Mouse (Mus musculus): Measurements from ENCODE around the gene Pgm2l1. TPM values are rescaled to one million over a fixed set of nuclear protein-coding genes. Genes with fewer than 3 reads are reported as not detected.
A peak's percentile ranks its signal among the peaks of the same experiment; 100 is the strongest.

Gene Pgm2l1
- polyA plus RNA-seq, 1 experiment from 2014 or later = 2.5 TPM

DNA sequence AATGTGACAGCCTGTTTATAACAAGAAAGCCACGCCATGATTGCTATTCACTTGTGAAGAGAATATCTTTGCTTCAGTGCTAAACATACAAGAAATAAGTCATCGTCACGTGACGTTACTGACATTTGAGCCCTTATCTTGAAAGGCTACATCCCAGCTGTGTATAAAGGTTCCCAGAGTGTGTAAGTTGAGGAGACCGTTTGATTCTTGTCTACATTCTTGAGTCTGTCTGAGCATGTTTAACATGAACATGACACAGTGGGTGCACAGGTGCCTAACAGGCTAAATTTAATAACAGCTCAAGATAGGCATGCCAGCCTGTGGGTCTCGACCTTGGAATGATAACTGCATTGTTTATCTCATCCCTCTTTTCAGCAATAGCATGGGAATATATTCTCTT lies 47.3 kb downstream of the Pgm2l1 start:
- H3K4me3 ChIP-seq (replicated peaks; ENCODE audit: low read length) = no peak overlapping the region
- H3K9ac ChIP-seq (ENCODE audit: low read length) = no peak overlapping the region
- 55% methylated on average over 6 of the region's 6 CpGs for WGBS
- no peaks in the 10 kb centered on the region for H3K9me3 ChIP-seq (replicated peaks; ENCODE audit: control insufficient read depth, low read length)
- no peaks in the 10 kb centered on the region for H3K36me3 ChIP-seq (ENCODE audit: control insufficient read depth, insufficient read depth, low read length)
- no peaks in the 10 kb centered on the region for H3K27me3 ChIP-seq (ENCODE audit: control insufficient read depth, insufficient read depth, low read length)
- no peak overlapping the region for H3K27ac ChIP-seq (ENCODE audit: low read length)
- no peaks in the 10 kb centered on the region for H3K4me1 ChIP-seq (ENCODE audit: control insufficient read depth, insufficient read depth, low read length)
- ATAC-seq (ENCODE audit: insufficient read depth, low FRiP score) = no peak
- no peak overlapping the region for H3K4me2 ChIP-seq (ENCODE audit: low read depth, low read length)

DNA sequence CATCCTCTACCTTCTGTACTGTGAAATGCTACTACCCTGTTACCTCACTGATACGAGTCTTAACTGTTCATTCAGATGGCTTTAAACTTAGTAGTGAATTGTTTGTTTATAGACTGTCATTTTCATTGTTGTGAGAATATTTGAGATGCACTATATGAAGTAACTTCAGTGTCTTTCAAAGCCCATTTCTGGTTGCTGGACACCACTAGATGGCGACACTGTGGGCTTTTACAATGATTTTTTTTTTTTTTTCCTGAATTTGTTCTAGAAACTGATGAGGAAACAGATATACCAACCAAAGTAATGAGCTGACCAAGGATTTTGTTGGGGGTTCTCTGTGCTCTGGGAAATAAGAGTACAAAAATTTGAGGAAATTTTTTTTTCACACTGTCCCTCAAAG lies 49.2 kb downstream of the Pgm2l1 start:
- no peak for ATAC-seq (ENCODE audit: insufficient read depth, low FRiP score)
- Histone ChIP-seq H3K4me1 (ENCODE audit: control insufficient read depth, insufficient read depth, low read length) (no peaks in the 10 kb centered on the region), H3K4me2 (ENCODE audit: low read depth, low read length) (no peak overlapping the region), H3K9me3 (replicated peaks; ENCODE audit: control insufficient read depth, low read length) (no peaks in the 10 kb centered on the region), H3K27ac (ENCODE audit: low read length) (no peak overlapping the region), H3K27me3 (ENCODE audit: control insufficient read depth, insufficient read depth, low read length) (no peaks in the 10 kb centered on the region), H3K9ac (ENCODE audit: low read length) (no peak overlapping the region), H3K36me3 (ENCODE audit: control insufficient read depth, insufficient read depth, low read length) (no peaks in the 10 kb centered on the region), H3K4me3 (replicated peaks; ENCODE audit: low read length) (no peak overlapping the region)
- WGBS = 47% methylated on average over 2 of the region's 2 CpGs

DNA sequence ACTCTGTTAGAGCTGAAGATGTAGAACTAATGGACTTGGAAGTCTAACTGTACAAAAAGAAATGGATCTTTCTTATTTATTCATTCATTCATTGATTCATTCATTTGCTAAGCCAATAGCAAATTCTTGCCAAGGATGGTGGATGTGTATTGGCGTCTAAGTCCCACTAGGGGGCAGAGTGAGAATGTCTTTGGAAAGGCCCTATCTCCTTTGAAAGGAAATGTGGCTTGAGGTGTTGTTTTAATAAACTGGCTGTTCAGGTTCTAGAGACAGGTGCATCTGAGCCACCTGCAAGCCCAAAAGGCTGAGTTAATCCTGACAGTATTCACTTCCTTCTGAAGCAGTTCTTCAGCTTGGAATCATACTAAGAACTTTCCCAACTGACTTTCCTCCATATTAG lies 52.6 kb downstream of the Pgm2l1 start:
- no peak overlapping the region for H3K27ac ChIP-seq (ENCODE audit: low read length)
- H3K9me3 ChIP-seq (replicated peaks; ENCODE audit: control insufficient read depth, low read length) = no peaks in the 10 kb centered on the region
- no peak overlapping the region for H3K9ac ChIP-seq (ENCODE audit: low read length)
- 0% methylated on average over 1 of the region's 1 CpGs for WGBS
- H3K4me3 ChIP-seq (replicated peaks; ENCODE audit: low read length) = no peak overlapping the region
- peaks cover 4% of the 10 kb centered on the region; the same call in 1 of the 2 replicates for H3K27me3 ChIP-seq (ENCODE audit: control insufficient read depth, insufficient read depth, low read length)
- no peak for ATAC-seq (ENCODE audit: insufficient read depth, low FRiP score)
- no peaks in the 10 kb centered on the region for H3K4me1 ChIP-seq (ENCODE audit: control insufficient read depth, insufficient read depth, low read length)
- no peaks in the 10 kb centered on the region for H3K36me3 ChIP-seq (ENCODE audit: control insufficient read depth, insufficient read depth, low read length)
- no peak overlapping the region for H3K4me2 ChIP-seq (ENCODE audit: low read depth, low read length)

DNA sequence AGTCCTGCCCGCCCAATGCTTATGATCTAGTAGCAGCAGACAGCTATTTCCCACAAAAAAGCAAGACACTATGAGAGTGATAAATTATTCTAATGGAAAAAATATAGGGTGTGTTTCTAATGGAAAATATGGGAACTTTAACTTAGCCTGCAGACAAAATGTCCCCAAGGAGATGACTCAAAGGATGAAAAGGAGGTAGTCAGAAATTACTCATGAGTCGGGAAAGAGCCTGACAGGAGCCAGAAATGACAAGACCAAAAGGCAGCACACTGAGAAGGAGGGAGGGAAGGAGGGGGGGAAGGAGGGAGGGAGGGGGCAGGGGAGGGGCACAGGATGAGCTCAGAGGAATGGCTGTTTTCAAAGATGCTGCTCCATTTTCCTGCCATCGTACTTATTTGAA lies 54.4 kb downstream of the Pgm2l1 start:
- peaks cover 4% of the 10 kb centered on the region; the same call in 1 of the 2 replicates for H3K27me3 ChIP-seq (ENCODE audit: control insufficient read depth, insufficient read depth, low read length)
- H3K4me3 ChIP-seq (replicated peaks; ENCODE audit: low read length) = no peak overlapping the region
- H3K9me3 ChIP-seq (replicated peaks; ENCODE audit: control insufficient read depth, low read length) = no peaks in the 10 kb centered on the region
- H3K36me3 ChIP-seq (ENCODE audit: control insufficient read depth, insufficient read depth, low read length) = no peaks in the 10 kb centered on the region
- H3K4me1 ChIP-seq (ENCODE audit: control insufficient read depth, insufficient read depth, low read length) = no peaks in the 10 kb centered on the region
- H3K9ac ChIP-seq (ENCODE audit: low read length) = no peak overlapping the region
- ATAC-seq (ENCODE audit: insufficient read depth, low FRiP score) = no peak
- WGBS = 54% methylated on average over 3 of the region's 3 CpGs
- no peak overlapping the region for H3K4me2 ChIP-seq (ENCODE audit: low read depth, low read length)
- no peak overlapping the region for H3K27ac ChIP-seq (ENCODE audit: low read length)

DNA sequence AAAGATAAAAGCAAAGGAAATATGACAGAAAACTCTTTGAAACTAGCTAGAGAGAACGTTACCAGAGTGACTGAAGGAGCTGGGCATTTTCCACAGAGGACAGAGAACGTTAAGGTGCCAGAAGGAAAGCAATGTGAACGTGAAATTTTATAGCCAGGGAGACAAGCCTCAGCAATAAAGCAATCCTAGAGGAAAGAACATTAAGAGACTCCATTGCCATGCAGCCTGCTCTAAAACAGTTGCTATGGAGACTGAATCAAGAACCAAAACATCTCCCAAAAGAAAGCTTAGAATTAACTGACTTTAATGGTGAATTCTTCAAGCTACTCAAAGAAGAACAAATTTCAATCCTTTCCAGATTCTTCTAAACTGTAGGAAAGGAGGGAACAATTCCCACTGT lies 56.1 kb downstream of the Pgm2l1 start:
- no peaks in the 10 kb centered on the region for H3K9me3 ChIP-seq (replicated peaks; ENCODE audit: control insufficient read depth, low read length)
- peaks cover 7% of the 10 kb centered on the region for H3K4me1 ChIP-seq (ENCODE audit: control insufficient read depth, insufficient read depth, low read length)
- H3K4me3 ChIP-seq (replicated peaks; ENCODE audit: low read length) = no peak overlapping the region
- H3K4me2 ChIP-seq (ENCODE audit: low read depth, low read length) = no peak overlapping the region
- WGBS = 55% methylated on average over 3 of the region's 3 CpGs
- H3K27me3 ChIP-seq (ENCODE audit: control insufficient read depth, insufficient read depth, low read length) = peaks cover 4% of the 10 kb centered on the region; the same call in 1 of the 2 replicates
- no peak overlapping the region for H3K9ac ChIP-seq (ENCODE audit: low read length)
- no peak overlapping the region for H3K27ac ChIP-seq (ENCODE audit: low read length)
- H3K36me3 ChIP-seq (ENCODE audit: control insufficient read depth, insufficient read depth, low read length) = no peaks in the 10 kb centered on the region
- ATAC-seq (ENCODE audit: insufficient read depth, low FRiP score) = no peak

DNA sequence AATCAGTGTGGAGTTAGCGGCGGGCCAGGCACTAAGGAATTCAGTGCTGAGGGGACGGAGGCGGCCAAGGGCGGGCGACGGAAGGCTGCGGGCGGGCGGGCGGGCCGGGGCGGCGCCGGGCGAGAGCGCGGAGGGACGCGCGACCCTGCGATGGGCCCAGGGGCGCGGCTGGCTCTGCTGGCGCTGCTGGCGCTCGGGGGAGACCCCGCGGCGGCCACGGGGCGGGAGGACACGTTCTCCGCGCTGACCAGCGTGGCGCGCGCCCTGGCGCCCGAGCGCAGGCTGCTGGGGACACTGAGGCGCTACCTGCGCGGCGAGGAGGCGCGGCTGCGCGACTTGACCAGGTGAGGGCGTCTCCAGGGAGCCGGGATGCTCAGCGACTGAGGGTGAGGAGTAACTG lies 58.2 kb downstream of the Pgm2l1 start, which contains the start of gene P4ha3:
Gene P4ha3 (plus strand): TSS at position 138 of the 400 bp plus-strand sequence.
- H3K4me2 ChIP-seq (ENCODE audit: low read depth, low read length) = peak within 1 kb of the TSS; percentile 85
- ATAC-seq (ENCODE audit: insufficient read depth, low FRiP score) = peak; percentile 20; the same call in 1 of the 2 replicates
- H3K9ac ChIP-seq (ENCODE audit: low read length) = peak within 1 kb of the TSS; percentile 74
- H3K27me3 ChIP-seq (ENCODE audit: control insufficient read depth, insufficient read depth, low read length) = peaks cover 4% of the 10 kb centered on the region; the same call in 1 of the 2 replicates
- peaks cover 17% of the 10 kb centered on the region for H3K4me1 ChIP-seq (ENCODE audit: control insufficient read depth, insufficient read depth, low read length)
- peak within 1 kb of the TSS; percentile 50 for H3K4me3 ChIP-seq (replicated peaks; ENCODE audit: low read length)
- H3K36me3 ChIP-seq (ENCODE audit: control insufficient read depth, insufficient read depth, low read length) = no peaks in the 10 kb centered on the region
- H3K9me3 ChIP-seq (replicated peaks; ENCODE audit: control insufficient read depth, low read length) = no peaks in the 10 kb centered on the region
- H3K27ac ChIP-seq (ENCODE audit: low read length) = no peak within 1 kb of the TSS
- WGBS = under 1% methylated on average over 51 of the region's 53 CpGs

DNA sequence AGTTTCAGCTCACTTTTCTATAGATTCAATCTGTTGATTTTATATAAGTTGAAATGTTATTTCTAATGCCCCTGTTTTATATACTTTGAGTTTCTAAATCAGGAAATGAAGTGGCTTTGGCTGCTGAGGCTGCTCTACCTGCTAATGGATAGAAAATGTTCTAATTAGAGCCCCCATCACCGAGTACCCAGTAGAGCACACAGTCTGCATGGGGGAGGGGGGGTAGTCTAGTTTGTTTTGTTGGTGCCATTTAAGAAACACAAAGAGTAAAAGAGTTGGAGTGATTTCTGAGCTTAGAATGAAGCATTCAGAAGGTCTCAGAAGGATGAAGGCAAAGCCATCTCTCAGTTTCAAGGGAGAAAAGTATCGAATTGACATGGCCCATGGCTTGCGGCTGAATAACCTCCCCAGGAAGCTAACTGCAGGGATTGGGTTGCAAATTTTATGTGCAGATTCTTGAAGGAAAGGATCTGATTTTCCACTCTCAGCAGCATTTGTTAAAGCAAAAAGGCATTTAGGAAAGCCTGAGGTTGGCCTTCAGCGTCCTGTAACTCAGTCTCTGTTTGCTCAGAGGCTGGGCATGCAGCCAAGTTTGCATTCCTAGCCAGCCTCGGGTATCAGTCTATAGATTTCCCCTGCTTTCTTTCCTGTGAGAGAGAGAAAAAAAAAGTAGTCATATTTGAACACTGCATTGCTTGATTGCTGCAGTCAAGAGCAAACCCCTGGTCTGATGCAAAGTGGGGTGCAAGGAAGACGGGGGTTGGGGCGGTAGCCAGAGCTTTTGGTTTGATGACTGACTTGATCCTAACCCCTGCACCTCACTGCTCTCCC lies 60.8 kb downstream of the Pgm2l1 start:
- Histone ChIP-seq H3K4me1 (ENCODE audit: control insufficient read depth, insufficient read depth, low read length) (peaks cover 17% of the 10 kb centered on the region), H3K27ac (ENCODE audit: low read length) (peak overlapping the region; percentile 89), H3K4me2 (ENCODE audit: low read depth, low read length) (peak overlapping the region; percentile 47), H3K4me3 (replicated peaks; ENCODE audit: low read length) (peak overlapping the region; percentile 21), H3K36me3 (ENCODE audit: control insufficient read depth, insufficient read depth, low read length) (no peaks in the 10 kb centered on the region), H3K27me3 (ENCODE audit: control insufficient read depth, insufficient read depth, low read length) (peaks cover 4% of the 10 kb centered on the region; the same call in 1 of the 2 replicates), H3K9ac (ENCODE audit: low read length) (peak overlapping the region; percentile 50), H3K9me3 (replicated peaks; ENCODE audit: control insufficient read depth, low read length) (0 out of 2 replicates have a peak, but pooled peaks cover 3% of the 10 kb centered on the region)
- WGBS = 6% methylated on average over 7 of the region's 7 CpGs
- ATAC-seq (ENCODE audit: insufficient read depth, low FRiP score) = peak; percentile 90

DNA sequence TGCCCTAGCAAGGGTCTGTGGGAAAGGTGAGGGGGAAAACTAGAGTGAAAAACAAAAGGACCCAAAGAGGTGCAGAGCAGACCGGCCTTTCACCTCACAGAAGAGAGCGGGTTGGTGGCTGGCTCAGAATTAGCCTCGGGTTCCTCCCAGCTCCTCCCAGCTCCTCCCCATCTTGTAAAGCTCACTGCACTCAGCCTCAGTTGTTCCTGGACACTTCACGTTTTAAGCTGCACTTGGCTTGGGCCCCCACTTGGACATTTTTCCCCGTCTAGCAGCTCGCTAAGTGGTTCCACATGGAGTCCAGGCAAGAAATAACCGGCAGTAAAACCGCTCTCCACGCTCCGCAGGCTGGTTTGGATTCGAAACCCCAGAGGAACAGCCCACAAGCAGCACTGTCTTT lies 61.4 kb downstream of the Pgm2l1 start:
- Histone ChIP-seq H3K27ac (ENCODE audit: low read length) (peak overlapping the region; percentile 89), H3K9ac (ENCODE audit: low read length) (peak overlapping the region; percentile 50), H3K27me3 (ENCODE audit: control insufficient read depth, insufficient read depth, low read length) (peaks cover 4% of the 10 kb centered on the region; the same call in 1 of the 2 replicates), H3K36me3 (ENCODE audit: control insufficient read depth, insufficient read depth, low read length) (no peaks in the 10 kb centered on the region), H3K4me1 (ENCODE audit: control insufficient read depth, insufficient read depth, low read length) (peaks cover 17% of the 10 kb centered on the region), H3K4me2 (ENCODE audit: low read depth, low read length) (peak overlapping the region; percentile 47), H3K9me3 (replicated peaks; ENCODE audit: control insufficient read depth, low read length) (0 out of 2 replicates have a peak, but pooled peaks cover 3% of the 10 kb centered on the region), H3K4me3 (replicated peaks; ENCODE audit: low read length) (peak overlapping the region; percentile 21)
- ATAC-seq (ENCODE audit: insufficient read depth, low FRiP score) = peak; percentile 81; the same call in 1 of the 2 replicates
- WGBS = 25% methylated on average over 11 of the region's 11 CpGs

DNA sequence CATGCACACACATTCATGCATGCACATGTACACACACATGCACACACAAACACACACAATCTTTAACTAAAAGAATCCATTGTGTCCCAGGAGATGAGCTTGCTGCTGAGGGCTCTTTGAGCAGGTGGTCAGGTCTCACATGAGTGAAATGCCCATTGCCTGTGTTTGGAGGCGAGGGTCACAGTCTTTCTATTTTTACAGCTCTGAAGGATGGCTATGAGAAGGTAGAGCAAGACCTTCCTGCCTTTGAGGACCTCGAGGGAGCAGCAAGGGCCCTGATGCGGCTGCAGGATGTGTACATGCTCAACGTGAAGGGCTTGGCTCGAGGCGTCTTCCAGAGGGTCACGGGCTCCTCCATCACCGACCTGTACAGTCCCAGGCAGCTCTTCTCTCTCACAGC lies 66.4 kb downstream of the Pgm2l1 start:
- H3K4me3 ChIP-seq (replicated peaks; ENCODE audit: low read length) = no peak overlapping the region
- H3K9ac ChIP-seq (ENCODE audit: low read length) = no peak overlapping the region
- no peaks in the 10 kb centered on the region for H3K27me3 ChIP-seq (ENCODE audit: control insufficient read depth, insufficient read depth, low read length)
- 79% methylated on average over 8 of the region's 8 CpGs for WGBS
- no peak for ATAC-seq (ENCODE audit: insufficient read depth, low FRiP score)
- no peak overlapping the region for H3K27ac ChIP-seq (ENCODE audit: low read length)
- H3K9me3 ChIP-seq (replicated peaks; ENCODE audit: control insufficient read depth, low read length) = 0 out of 2 replicates have a peak, but pooled peaks cover 3% of the 10 kb centered on the region
- no peaks in the 10 kb centered on the region for H3K36me3 ChIP-seq (ENCODE audit: control insufficient read depth, insufficient read depth, low read length)
- peaks cover 8% of the 10 kb centered on the region for H3K4me1 ChIP-seq (ENCODE audit: control insufficient read depth, insufficient read depth, low read length)
- H3K4me2 ChIP-seq (ENCODE audit: low read depth, low read length) = no peak overlapping the region
